Mouse (Mus musculus) midbrain, embryonic 16.5 days (tissue): ENCODE data around the gene Prpsap2. TPM values are rescaled to one million over a fixed set of nuclear protein-coding genes. Genes with fewer than 3 reads are reported as not detected.

Experiments used
- ATAC-seq: fragments of 200-750 bp; cut with Nextera tagmentation; 2 replicates; pipeline ENCODE4 v1.8.0; 2017; ENCODE audit warnings: moderate TSS enrichment
- H3K27ac ChIP-seq: fragments of 300-500 bp; sonication (generic); 2 replicates; pipeline ENCODE4 v1.5.1; 2014; ENCODE audit warnings: mild to moderate bottlenecking, low read length, mixed read lengths
- H3K27me3 ChIP-seq: fragments of 300-500 bp; sonication (generic); 2 replicates; pipeline ENCODE4 v1.6.1; 2014; ENCODE audit warnings: low read depth, low read length, mixed read lengths; ENCODE audit not compliant: control insufficient read depth, insufficient read depth
- H3K36me3 ChIP-seq: fragments of 300-500 bp; sonication (generic); 2 replicates; pipeline ENCODE4 v1.6.1; 2014; ENCODE audit warnings: mild to moderate bottlenecking, low read length, moderate library complexity, mixed read lengths; ENCODE audit not compliant: control insufficient read depth, insufficient read depth
- H3K4me1 ChIP-seq: fragments of 300-500 bp; sonication (generic); 2 replicates; pipeline ENCODE4 v1.6.1; 2014; ENCODE audit warnings: mild to moderate bottlenecking, low read length, mixed read lengths; ENCODE audit not compliant: control insufficient read depth, insufficient read depth
- H3K4me2 ChIP-seq: fragments of 300-500 bp; sonication (generic); 2 replicates; pipeline ENCODE4 v1.6.1; 2014; ENCODE audit warnings: mild to moderate bottlenecking, low read length, mixed read lengths
- H3K4me3 ChIP-seq: fragments of 300-500 bp; sonication (generic); 2 replicates; pipeline ENCODE4 v1.5.1; 2014; ENCODE audit warnings: low read depth, mild to moderate bottlenecking, low read length, moderate library complexity, mixed read lengths
- H3K9ac ChIP-seq: fragments of 300-500 bp; sonication (generic); 2 replicates; pipeline ENCODE4 v1.6.1; 2014; ENCODE audit warnings: low read depth, low read length, mixed read lengths
- H3K9me3 ChIP-seq: fragments of 300-500 bp; sonication (generic); replicated peaks from 2 replicates; pipeline ENCODE4 v1.6.1; 2014; ENCODE audit warnings: mild to moderate bottlenecking, low read length, mixed read lengths; ENCODE audit not compliant: control insufficient read depth, poor library complexity, severe bottlenecking
- WGBS: fragments of 180-500 bp; shearing (Covaris S2); extraction: QIAGEN DNeasy Blood & Tissue Kit; methylation state at CpG from one replicate; pipeline ENCODE4 v1.1.7; 2014; 5-methylcytosine and 5-hydroxymethylcytosine counted together
- polyA plus RNA-seq: library from polyadenylated mRNA; unstranded; fragments of >200 nt; fragmentation: Nextera tagmentation; extraction: Ambion mirVana; gene quantifications from 2 replicates; pipeline ENCODE4 v1.2.1, GENCODE M21; 2015

The Prpsap2 gene
- polyA plus RNA-seq, 1 experiment from 2014 or later, result 55.3 TPM

DNA sequence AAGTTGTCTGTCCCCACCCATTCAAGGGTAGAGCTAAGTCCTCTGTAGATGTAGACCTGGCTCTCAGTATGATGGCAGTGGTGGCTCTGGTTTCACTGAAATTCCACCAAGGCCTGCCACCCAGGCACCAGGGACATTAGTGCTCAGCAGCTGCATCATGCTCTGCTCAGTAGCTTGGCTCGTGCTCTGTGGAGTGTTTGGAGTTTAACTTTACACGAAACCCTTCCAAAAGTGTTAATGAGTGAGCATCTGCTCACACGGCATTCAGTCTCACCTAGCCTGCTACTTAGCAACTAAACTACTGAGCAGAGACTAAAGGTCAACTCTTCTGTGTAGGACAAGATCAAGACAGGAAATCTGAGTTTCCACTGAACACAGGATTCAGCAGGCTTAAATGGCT, 41.3 kb downstream of the Prpsap2 start, which contains the start of gene Slc5a10:
TSS of gene Slc5a10 (minus strand) at position 191 of the 400 bp plus-strand sequence.
- Histone ChIP-seq H3K27ac (no peak within 1 kb of the TSS), H3K4me2 (no peak within 1 kb of the TSS), H3K4me3 (no peak within 1 kb of the TSS), H3K36me3 (no peaks in the 10 kb centered on the region), H3K4me1 (no peaks in the 10 kb centered on the region), H3K27me3 (no peaks in the 10 kb centered on the region), H3K9ac (no peak within 1 kb of the TSS), H3K9me3 (no peaks in the 10 kb centered on the region)
- 78% methylated on average over 3 of the region's 3 CpGs for WGBS
- ATAC-seq, result no peak

DNA sequence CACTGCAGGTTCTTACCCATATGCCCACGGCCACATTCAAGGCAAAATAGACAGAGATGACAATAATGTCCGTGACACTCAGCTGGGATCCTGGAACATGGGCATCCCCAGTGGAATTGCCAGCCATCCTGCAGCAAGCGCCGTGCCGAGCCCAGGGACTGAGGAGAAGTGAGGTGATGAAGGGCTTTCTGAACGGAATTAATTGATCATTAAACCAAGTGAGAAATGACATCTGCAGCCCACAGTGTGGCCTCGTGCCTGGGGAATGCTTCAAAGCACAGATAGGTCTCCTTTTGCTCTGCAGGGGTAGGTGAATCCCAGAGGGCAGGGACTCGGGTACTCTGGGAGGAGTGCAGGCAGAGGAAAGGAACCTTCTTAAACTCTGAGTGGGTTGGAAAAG, 42.1 kb downstream of the Prpsap2 start:
- WGBS, result 60% methylated on average over 8 of the region's 8 CpGs
- Histone ChIP-seq H3K9me3 (no peaks in the 10 kb centered on the region), H3K4me2 (no peak overlapping the region), H3K4me3 (no peak overlapping the region), H3K36me3 (no peaks in the 10 kb centered on the region), H3K27ac (no peak overlapping the region), H3K27me3 (no peaks in the 10 kb centered on the region), H3K4me1 (no peaks in the 10 kb centered on the region), H3K9ac (no peak overlapping the region)
- no peak for ATAC-seq

DNA sequence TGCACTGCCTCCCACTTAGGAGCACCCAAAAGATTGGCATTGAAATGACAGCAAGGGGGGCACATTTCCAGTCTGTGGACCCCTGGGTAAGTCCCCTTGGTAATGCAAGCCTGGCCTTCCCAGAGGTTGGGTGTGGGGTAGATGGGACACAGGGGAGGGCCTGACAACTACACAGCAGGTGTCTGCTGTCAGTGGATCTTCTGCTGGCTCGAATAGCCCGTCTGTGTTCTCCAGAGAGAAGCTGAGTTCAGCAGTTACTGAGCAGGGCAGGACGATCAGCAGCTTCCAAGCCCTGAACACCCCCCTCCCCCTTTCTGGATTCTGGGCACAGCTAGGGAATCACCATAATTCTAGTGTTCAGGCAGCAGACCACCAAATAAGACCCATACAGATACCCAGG, 42.5 kb downstream of the Prpsap2 start:
- no peak for ATAC-seq
- no peak overlapping the region for H3K4me3 ChIP-seq
- WGBS, result 58% methylated on average over 3 of the region's 3 CpGs

DNA sequence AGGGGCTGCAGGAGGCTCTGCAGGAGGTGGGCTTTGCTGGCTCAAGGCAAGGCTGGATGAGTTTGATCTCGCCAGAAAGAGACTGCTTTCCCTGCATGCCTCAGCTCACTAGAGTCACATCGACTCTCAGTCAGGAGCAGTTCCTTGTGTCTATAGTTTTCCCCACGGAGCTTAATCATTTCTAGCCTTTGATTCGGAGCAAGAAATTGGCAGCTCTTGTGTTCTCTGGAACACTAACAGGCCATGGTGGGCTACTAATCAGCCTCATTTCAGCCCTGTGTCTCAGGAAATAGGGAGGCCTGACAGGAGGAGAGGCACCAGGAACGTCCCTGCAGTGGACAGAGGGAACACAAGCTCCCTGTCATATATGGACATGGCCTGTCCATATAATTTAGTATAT, 43.9 kb downstream of the Prpsap2 start:
- no peaks in the 10 kb centered on the region for H3K27me3 ChIP-seq
- no peak overlapping the region for H3K9ac ChIP-seq
- H3K4me2 ChIP-seq, result no peak overlapping the region
- no peaks in the 10 kb centered on the region for H3K4me1 ChIP-seq
- ATAC-seq, result no peak
- H3K4me3 ChIP-seq, result no peak overlapping the region
- no peaks in the 10 kb centered on the region for H3K9me3 ChIP-seq
- no peak overlapping the region for H3K27ac ChIP-seq
- 59% methylated on average over 5 of the region's 5 CpGs for WGBS
- no peaks in the 10 kb centered on the region for H3K36me3 ChIP-seq

More for the DNA sequence above, 42.5 kb downstream of the Prpsap2 start:
- Histone ChIP-seq H3K9me3 (no peaks in the 10 kb centered on the region), H3K4me2 (no peak overlapping the region), H3K27ac (no peak overlapping the region), H3K9ac (no peak overlapping the region), H3K4me1 (no peaks in the 10 kb centered on the region), H3K27me3 (no peaks in the 10 kb centered on the region), H3K36me3 (no peaks in the 10 kb centered on the region)

DNA sequence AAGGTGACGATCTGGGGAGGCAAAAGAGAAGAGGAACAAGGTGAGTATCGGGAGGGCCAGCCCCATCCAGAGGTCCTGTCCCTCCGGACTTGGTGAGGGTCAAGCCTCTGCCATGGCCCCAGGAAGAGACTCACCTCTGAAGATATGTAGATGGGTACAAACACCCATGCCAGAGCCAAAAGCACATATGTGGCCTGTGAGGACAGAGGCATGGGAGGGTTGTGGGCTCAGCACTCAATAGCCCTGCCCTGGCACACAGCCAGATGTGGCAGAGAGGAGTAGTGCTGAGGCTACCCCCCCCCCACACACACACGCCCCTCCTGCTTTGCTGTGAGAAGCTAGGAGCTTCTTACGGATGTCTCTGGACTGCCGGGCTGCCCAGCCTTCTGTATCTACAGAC, 46.8 kb downstream of the Prpsap2 start:
- 71% methylated on average over 6 of the region's 6 CpGs for WGBS
- Histone ChIP-seq H3K9me3 (no peaks in the 10 kb centered on the region), H3K4me2 (no peak overlapping the region), H3K9ac (no peak overlapping the region), H3K27ac (no peak overlapping the region), H3K27me3 (no peaks in the 10 kb centered on the region), H3K4me1 (no peaks in the 10 kb centered on the region), H3K4me3 (no peak overlapping the region), H3K36me3 (no peaks in the 10 kb centered on the region)
- ATAC-seq, result peak; percentile 56; the same call in 1 of the 2 replicates

DNA sequence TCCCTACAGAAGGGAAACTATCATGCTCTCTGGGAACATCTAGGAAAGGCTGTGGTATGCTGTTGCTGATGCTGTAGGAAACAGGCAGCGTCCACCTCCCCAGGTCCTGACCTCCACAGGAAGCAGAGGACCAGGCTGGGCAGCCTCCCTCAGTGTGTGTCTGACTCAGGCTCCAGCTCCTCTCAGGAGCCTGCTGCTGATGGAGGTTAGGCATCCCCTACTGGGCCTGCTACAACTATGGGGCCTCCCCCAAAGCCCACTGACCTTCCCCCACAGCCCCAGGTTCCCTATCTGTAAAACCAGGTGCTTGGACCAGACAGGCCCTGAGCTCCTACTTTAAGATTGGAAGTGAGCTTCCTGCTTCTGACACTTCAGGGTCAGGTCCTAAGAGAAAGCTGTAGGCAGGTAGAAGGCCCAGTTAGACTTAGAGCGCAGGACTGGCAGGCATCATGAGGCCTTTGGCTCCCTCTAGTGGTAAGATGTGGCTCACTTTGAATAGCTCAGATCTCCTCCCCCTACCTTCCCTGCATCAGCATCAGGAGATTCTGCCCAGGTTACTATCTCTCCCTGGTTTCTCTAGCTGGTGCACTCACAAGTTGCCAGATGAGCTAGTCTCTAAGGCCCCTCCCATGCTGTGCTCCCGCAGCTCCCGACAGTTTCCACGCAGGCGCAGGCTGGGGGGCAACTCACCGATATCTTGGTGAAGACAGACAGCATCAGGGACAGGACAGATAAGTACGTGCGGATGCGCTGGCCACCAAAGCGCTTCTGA, 47.4 kb downstream of the Prpsap2 start:
- WGBS, result 47% methylated on average over 11 of the region's 11 CpGs
- no peaks in the 10 kb centered on the region for H3K36me3 ChIP-seq
- H3K9ac ChIP-seq, result no peak overlapping the region
- no peaks in the 10 kb centered on the region for H3K9me3 ChIP-seq
- H3K4me3 ChIP-seq, result no peak overlapping the region
- H3K4me2 ChIP-seq, result 0 out of 2 replicates have a peak overlapping the region, but pooled peaks have one; percentile 8
- no peaks in the 10 kb centered on the region for H3K27me3 ChIP-seq
- no peaks in the 10 kb centered on the region for H3K4me1 ChIP-seq
- peak; percentile 84 for ATAC-seq
- no peak overlapping the region for H3K27ac ChIP-seq

DNA sequence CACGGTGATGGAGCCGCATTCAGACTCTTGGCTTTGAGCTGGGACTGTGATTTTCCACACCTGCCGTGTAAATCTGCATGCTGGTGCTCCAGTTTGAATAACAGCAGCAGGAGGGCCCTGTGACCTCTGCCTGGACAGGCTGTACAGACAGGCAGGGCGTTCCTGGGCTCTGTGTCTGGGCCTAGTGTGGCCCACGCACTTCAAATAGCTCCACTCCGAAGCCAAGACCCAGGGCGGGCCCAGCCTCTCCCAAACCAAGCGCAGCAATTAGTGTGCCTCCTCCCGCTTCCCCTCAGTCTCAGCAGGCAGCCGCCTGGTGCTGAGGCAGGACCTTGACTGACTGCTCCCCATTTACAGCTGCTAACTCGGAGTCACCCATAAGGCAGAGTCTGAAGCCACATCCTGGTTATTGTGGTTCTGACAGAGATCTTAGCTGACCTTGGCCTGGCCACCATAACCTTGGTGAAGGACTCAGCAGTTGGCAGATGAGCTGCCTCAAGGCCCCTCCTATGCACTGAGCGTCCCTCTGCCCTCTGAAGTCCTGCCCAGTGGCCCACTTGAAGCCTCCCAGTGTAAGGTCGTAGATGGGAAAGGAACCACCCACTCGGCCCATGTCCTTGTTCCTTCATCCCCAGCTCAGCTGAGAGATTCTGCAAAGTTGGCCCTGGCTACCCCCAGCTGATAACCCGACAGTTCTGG, 48.6 kb downstream of the Prpsap2 start:
- no peak for ATAC-seq
- Histone ChIP-seq H3K4me1 (no peaks in the 10 kb centered on the region), H3K9me3 (no peaks in the 10 kb centered on the region), H3K9ac (0 out of 2 replicates have a peak overlapping the region, but pooled peaks have one; percentile 22), H3K27ac (no peak overlapping the region), H3K4me2 (no peak overlapping the region), H3K4me3 (no peak overlapping the region), H3K36me3 (no peaks in the 10 kb centered on the region), H3K27me3 (no peaks in the 10 kb centered on the region)
- WGBS, result 62% methylated on average over 15 of the region's 15 CpGs

DNA sequence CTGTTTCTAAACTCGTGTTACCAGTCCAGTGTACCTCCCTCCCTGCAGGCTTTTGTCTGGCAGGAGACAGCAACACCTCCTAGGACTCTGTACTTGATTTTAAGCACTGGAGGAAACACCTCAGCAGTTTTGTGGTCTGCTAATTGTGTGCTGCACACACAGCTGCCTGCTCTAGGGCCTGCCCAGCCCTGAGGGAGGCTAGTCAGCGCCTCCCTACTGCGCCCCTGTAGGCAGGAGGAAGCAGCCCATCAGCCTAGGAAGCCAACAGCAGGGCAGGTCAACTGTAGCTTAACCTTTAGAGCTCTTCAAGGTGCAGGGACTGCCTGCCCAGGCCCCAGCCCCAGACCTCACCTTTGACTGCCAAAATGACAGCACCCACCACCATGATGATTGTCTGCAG, 53.0 kb downstream of the Prpsap2 start:
- 67% methylated on average over 3 of the region's 3 CpGs for whole genome bisulfite sequencing
- H3K4me3 ChIP-seq, result no peak overlapping the region
- no peaks in the 10 kb centered on the region for H3K4me1 ChIP-seq
- H3K4me2 ChIP-seq, result no peak overlapping the region
- no peaks in the 10 kb centered on the region for H3K9me3 ChIP-seq
- no peaks in the 10 kb centered on the region for H3K27me3 ChIP-seq
- no peak overlapping the region for H3K27ac ChIP-seq
- no peak overlapping the region for H3K9ac ChIP-seq
- ATAC-seq, result no peak
- H3K36me3 ChIP-seq, result no peaks in the 10 kb centered on the region

DNA sequence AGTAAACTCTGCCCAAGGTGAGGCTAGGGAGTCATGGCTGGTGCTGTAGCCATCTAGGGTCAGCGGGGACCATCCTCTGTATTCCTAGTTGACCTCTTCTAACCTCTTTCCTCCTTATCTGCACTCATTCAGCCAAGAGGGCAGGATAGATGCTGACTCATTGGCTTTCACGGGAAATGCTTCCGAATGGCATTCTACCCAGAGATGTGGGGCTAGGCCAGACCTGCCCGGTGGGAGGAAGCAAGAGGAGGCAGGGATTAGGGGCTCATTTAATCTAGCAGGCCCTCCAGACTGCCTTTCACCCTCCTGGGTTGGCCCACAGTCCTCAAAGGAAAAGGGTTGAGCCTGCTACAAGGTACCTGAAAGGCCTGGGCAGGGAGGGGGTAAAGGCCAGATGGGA, 55.7 kb downstream of the Prpsap2 start:
- Histone ChIP-seq H3K4me2 (no peak overlapping the region), H3K4me3 (no peak overlapping the region), H3K9me3 (no peaks in the 10 kb centered on the region), H3K27me3 (no peaks in the 10 kb centered on the region), H3K4me1 (no peaks in the 10 kb centered on the region), H3K36me3 (no peaks in the 10 kb centered on the region), H3K27ac (no peak overlapping the region), H3K9ac (no peak overlapping the region)
- no peak for ATAC-seq
- 56% methylated on average over 4 of the region's 4 CpGs for WGBS
